Mouse (Mus musculus) hindbrain, embryonic 11.5 days (tissue): ENCODE data around the gene Fscn3. TPM values are rescaled to one million over a fixed set of nuclear protein-coding genes. Genes with fewer than 3 reads are reported as not detected.

Source experiments
- ATAC-seq: fragments of 200-750 bp; cut with Nextera tagmentation; 2 replicates; pipeline ENCODE4 v1.8.0; 2017; ENCODE audit warnings: mild to moderate bottlenecking, moderate TSS enrichment, moderate library complexity; ENCODE audit not compliant: low FRiP score
- DNase-seq: peaks from one replicate; pipeline ENCODE4 v3.0.0-alpha.2; 2015; ENCODE audit warnings: low spot score
- H3K27ac ChIP-seq: fragments of 300-500 bp; sonication (generic); 2 replicates; pipeline ENCODE4 v1.5.1; 2014; ENCODE audit warnings: mild to moderate bottlenecking, low read depth, low read length
- H3K27me3 ChIP-seq: fragments of 300-500 bp; sonication (generic); 2 replicates; pipeline ENCODE4 v1.6.1; 2014; ENCODE audit warnings: mild to moderate bottlenecking, low read length, moderate library complexity, mixed read lengths; ENCODE audit not compliant: control insufficient read depth, insufficient read depth
- H3K36me3 ChIP-seq: fragments of 300-500 bp; sonication (generic); 2 replicates; pipeline ENCODE4 v1.6.1; 2014; ENCODE audit warnings: mild to moderate bottlenecking, low read length, moderate library complexity, mixed read lengths; ENCODE audit not compliant: control insufficient read depth, insufficient read depth
- H3K4me1 ChIP-seq: fragments of 300-500 bp; sonication (generic); replicated peaks from 2 replicates; pipeline ENCODE4 v1.6.1; 2014; ENCODE audit warnings: low read length, mixed read lengths; ENCODE audit not compliant: control insufficient read depth, insufficient read depth
- H3K4me2 ChIP-seq: fragments of 300-500 bp; sonication (generic); replicated peaks from 2 replicates; pipeline ENCODE4 v1.6.1; 2014; ENCODE audit warnings: mild to moderate bottlenecking, low read depth, low read length
- H3K4me3 ChIP-seq: fragments of 300-500 bp; sonication (generic); 2 replicates; pipeline ENCODE4 v1.5.1; 2014; ENCODE audit warnings: low read depth, low read length
- H3K9ac ChIP-seq: fragments of 300-500 bp; sonication (generic); 2 replicates; pipeline ENCODE4 v1.6.1; 2014; ENCODE audit warnings: low read depth, low read length
- H3K9me3 ChIP-seq: fragments of 300-500 bp; sonication (generic); 2 replicates; pipeline ENCODE4 v1.6.1; 2016; ENCODE audit warnings: low read length; ENCODE audit not compliant: control insufficient read depth
- WGBS: fragments of 180-500 bp; shearing (Covaris S2); extraction: QIAGEN DNeasy Blood & Tissue Kit; methylation state at CpG from one replicate; pipeline ENCODE4 v1.1.7; 2014; 5-methylcytosine and 5-hydroxymethylcytosine counted together
- polyA plus RNA-seq: library from polyadenylated mRNA; unstranded; fragments of >200 nt; fragmentation: Nextera tagmentation; extraction: Ambion mirVana; gene quantifications from 2 replicates; pipeline ENCODE4 v1.2.1, GENCODE M21; 2014

Gene Fscn3
- polyA plus RNA-seq, 1 experiment from 2014 or later: not detected

GRCm38 (mm10) chr6:28471284-28472035 lies 43.9 kb downstream of the Fscn3 start:
- 89% methylated on average over 9 of the region's 9 CpGs for WGBS
- no peak for ATAC-seq

GRCm38 (mm10) chr6:28474211-28474610 lies 46.6 kb downstream of the Fscn3 start:
- H3K9ac ChIP-seq: no peak overlapping the region
- no peaks in the 10 kb centered on the region for H3K4me1 ChIP-seq
- 90% methylated on average over 4 of the region's 4 CpGs for WGBS
- H3K27me3 ChIP-seq: no peaks in the 10 kb centered on the region
- ATAC-seq (no peak), DNase-seq (no peak)
- no peaks in the 10 kb centered on the region for H3K9me3 ChIP-seq
- H3K27ac ChIP-seq: no peak overlapping the region
- H3K36me3 ChIP-seq: no peaks in the 10 kb centered on the region
- H3K4me3 ChIP-seq: no peak overlapping the region
- no peak overlapping the region for H3K4me2 ChIP-seq

More at GRCm38 (mm10) chr6:28471284-28472035, 43.9 kb downstream of the Fscn3 start:
- Histone ChIP-seq H3K4me3 (no peak overlapping the region), H3K9me3 (no peaks in the 10 kb centered on the region), H3K27me3 (no peaks in the 10 kb centered on the region), H3K4me1 (no peaks in the 10 kb centered on the region), H3K4me2 (no peak overlapping the region), H3K36me3 (no peaks in the 10 kb centered on the region), H3K27ac (no peak overlapping the region), H3K9ac (no peak overlapping the region)
- DNase-seq: no peak

GRCm38 (mm10) chr6:28474839-28475238 lies 47.2 kb downstream of the Fscn3 start, which contains the start of gene Snd1:
Gene Snd1 (plus strand): TSS chr6:28475139.
- Histone ChIP-seq H3K4me2 (no peak within 1 kb of the TSS), H3K4me1 (no peaks in the 10 kb centered on the region), H3K36me3 (no peaks in the 10 kb centered on the region), H3K27ac (no peak within 1 kb of the TSS), H3K9ac (no peak within 1 kb of the TSS), H3K9me3 (no peaks in the 10 kb centered on the region), H3K4me3 (no peak within 1 kb of the TSS), H3K27me3 (no peaks in the 10 kb centered on the region)
- WGBS: 87% methylated on average over 5 of the region's 5 CpGs
- no peak for ATAC-seq
- no peak for DNase-seq

- peak; percentile 98 for DNase-seq
- Histone ChIP-seq H3K27ac (peak overlapping the region; percentile 58), H3K9me3 (no peaks in the 10 kb centered on the region), H3K27me3 (no peaks in the 10 kb centered on the region), H3K36me3 (no peaks in the 10 kb centered on the region), H3K4me3 (peak overlapping the region; percentile 79), H3K4me1 (no peaks in the 10 kb centered on the region), H3K9ac (peak overlapping the region; percentile 78), H3K4me2 (peak overlapping the region; percentile 80)
- WGBS: under 1% methylated on average over 68 of the region's 68 CpGs
- peak; percentile 99 for ATAC-seq
Observed at GRCm38 (mm10) chr6:28479865-28480751, 52.5 kb downstream of the Fscn3 start.

GRCm38 (mm10) chr6:28480752-28481492 lies 53.3 kb downstream of the Fscn3 start:
- no peaks in the 10 kb centered on the region for H3K36me3 ChIP-seq
- no peaks in the 10 kb centered on the region for H3K4me1 ChIP-seq
- peak overlapping the region; percentile 58; the same call in 1 of the 2 replicates for H3K27ac ChIP-seq
- H3K9me3 ChIP-seq: no peaks in the 10 kb centered on the region
- 8% methylated on average over 21 of the region's 21 CpGs for WGBS
- H3K4me3 ChIP-seq: peak overlapping the region; percentile 79
- ATAC-seq (no peak), DNase-seq (no peak)
- peak overlapping the region; percentile 78 for H3K9ac ChIP-seq
- H3K27me3 ChIP-seq: no peaks in the 10 kb centered on the region
- peak overlapping the region; percentile 80 for H3K4me2 ChIP-seq

GRCm38 (mm10) chr6:28482711-28483315 lies 55.2 kb downstream of the Fscn3 start:
- H3K9ac ChIP-seq: no peak overlapping the region

GRCm38 (mm10) chr6:28486008-28486407 lies 58.4 kb downstream of the Fscn3 start:
- Histone ChIP-seq H3K4me3 (no peak overlapping the region), H3K27ac (no peak overlapping the region), H3K4me2 (no peak overlapping the region), H3K27me3 (no peaks in the 10 kb centered on the region), H3K4me1 (no peaks in the 10 kb centered on the region), H3K9me3 (no peaks in the 10 kb centered on the region), H3K36me3 (no peaks in the 10 kb centered on the region), H3K9ac (no peak overlapping the region)
- ATAC-seq (no peak), DNase-seq (no peak)
- 97% methylated on average over 2 of the region's 2 CpGs for WGBS

More at GRCm38 (mm10) chr6:28482711-28483315, 55.2 kb downstream of the Fscn3 start:
- H3K27me3 ChIP-seq: no peaks in the 10 kb centered on the region
- H3K4me2 ChIP-seq: no peak overlapping the region
- DNase-seq (no peak), ATAC-seq (no peak)
- WGBS: 84% methylated on average over 4 of the region's 4 CpGs
- H3K4me3 ChIP-seq: no peak overlapping the region
- no peaks in the 10 kb centered on the region for H3K9me3 ChIP-seq
- no peak overlapping the region for H3K27ac ChIP-seq
- H3K4me1 ChIP-seq: no peaks in the 10 kb centered on the region
- no peaks in the 10 kb centered on the region for H3K36me3 ChIP-seq

- H3K9ac ChIP-seq: no peak overlapping the region
- H3K4me3 ChIP-seq: no peak overlapping the region
- no peaks in the 10 kb centered on the region for H3K27me3 ChIP-seq
- no peak overlapping the region for H3K4me2 ChIP-seq
- H3K27ac ChIP-seq: no peak overlapping the region
- H3K36me3 ChIP-seq: no peaks in the 10 kb centered on the region
- no peaks in the 10 kb centered on the region for H3K4me1 ChIP-seq
- ATAC-seq (no peak), DNase-seq (no peak)
- WGBS: 74% methylated on average over 2 of the region's 2 CpGs
- H3K9me3 ChIP-seq: no peaks in the 10 kb centered on the region
Observed at GRCm38 (mm10) chr6:28486471-28486870, 58.9 kb downstream of the Fscn3 start.
